Mouse (Mus musculus): ENCODE data around the gene Ptprn. TPM values are rescaled to one million over a fixed set of nuclear protein-coding genes. Genes with fewer than 3 reads are reported as not detected.

The Ptprn gene
- polyA plus RNA-seq, 1 experiment, result 172 TPM

DNA sequence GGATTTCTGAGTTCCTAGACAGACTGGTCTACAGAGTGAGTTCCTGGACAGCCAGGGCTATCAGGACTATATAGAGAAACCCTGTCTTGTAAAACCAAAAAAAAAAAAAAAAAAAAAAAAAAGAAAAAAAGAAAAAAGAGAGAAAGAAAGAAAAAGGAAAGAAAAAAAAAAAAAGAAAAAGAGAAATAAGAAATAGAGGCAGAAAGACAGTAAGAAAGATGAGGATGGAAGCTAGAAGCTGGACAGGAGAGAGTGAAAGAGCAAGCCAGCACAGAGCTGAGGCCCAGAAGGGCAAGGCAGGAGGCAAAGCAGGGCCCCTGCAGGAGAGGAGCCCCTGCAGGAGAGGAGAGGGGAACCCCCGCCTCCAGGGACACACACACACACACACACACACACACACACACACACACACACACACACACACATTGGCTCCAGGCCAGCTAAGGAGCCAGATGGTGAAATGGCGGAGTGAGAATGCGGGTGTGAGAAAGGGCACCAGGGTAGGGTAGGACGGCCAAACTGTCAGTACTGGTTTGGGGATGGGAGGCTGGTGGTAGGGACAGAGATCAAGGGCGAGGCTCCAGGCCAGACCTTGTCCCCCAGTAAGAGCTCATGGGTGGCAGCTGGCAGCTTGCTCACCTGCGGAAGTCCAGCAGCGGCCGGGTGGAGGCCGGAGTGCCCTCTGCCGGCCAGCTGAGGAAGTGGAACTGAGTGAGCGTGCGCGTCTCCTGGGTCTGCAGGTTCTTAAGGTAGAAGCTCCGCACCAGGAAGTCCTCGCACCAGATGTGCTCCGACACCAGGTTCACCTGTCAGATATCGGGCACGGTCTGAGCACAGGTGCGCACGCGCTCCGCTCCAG, 13.0 kb downstream of the Ptprn start:
- Histone ChIP-seq H3K4me3 (replicated peaks; ENCODE audit: insufficient read depth, low read depth, low read length) (peak overlapping the region; percentile 48), H3K27me3 (ENCODE audit: control insufficient read depth, insufficient read depth, low read length) (no peaks in the 10 kb centered on the region), H3K27ac (ENCODE audit: insufficient read depth, low read length) (peak overlapping the region; percentile 73), H3K4me1 (ENCODE audit: control insufficient read depth, insufficient read depth, low read length) (peaks cover 48% of the 10 kb centered on the region)
- TF ChIP-seq CTCF (IDR thresholded peaks at IDR 0.05; ENCODE audit: borderline replicate concordance, insufficient read depth, low read depth, low read length), result peak; percentile 82
- TF ChIP-seq POLR2A (IDR thresholded peaks at IDR 0.05; ENCODE audit: borderline replicate concordance, insufficient read depth, low read length), result 0 out of 2 replicates have a peak, but pooled peaks have one; percentile 30
- peak; percentile 88 to 90 for DNase-seq
- WGBS, result 4% methylated on average over 21 of the region's 22 CpGs

DNA sequence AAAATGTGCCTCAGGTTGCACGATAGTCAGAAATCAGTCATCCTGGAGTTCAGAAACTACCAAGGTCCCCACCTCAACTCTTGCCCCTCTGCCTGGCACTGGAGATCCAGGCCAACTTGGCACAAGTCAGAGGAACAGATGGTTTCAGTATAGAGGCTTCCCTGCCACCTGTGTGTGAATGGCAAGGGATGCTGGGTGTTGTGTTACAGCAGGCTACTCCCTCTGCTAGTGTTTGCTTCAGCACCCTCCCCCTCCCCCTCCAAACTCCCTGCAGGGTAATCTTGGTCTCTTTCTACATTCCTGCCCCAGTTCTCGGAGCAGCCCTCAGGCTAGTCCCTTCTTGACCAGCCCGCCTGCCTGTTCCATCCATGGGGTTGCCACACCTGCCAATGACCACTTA, 13.8 kb downstream of the Ptprn start:
- Histone ChIP-seq H3K27ac (ENCODE audit: insufficient read depth, low read length) (0 out of 2 replicates have a peak overlapping the region, but pooled peaks have one; percentile 38), H3K4me3 (replicated peaks; ENCODE audit: insufficient read depth, low read depth, low read length) (no peak overlapping the region), H3K27me3 (ENCODE audit: control insufficient read depth, insufficient read depth, low read length) (no peaks in the 10 kb centered on the region), H3K4me1 (ENCODE audit: control insufficient read depth, insufficient read depth, low read length) (peaks cover 48% of the 10 kb centered on the region)
- TF ChIP-seq CTCF (IDR thresholded peaks at IDR 0.05; ENCODE audit: borderline replicate concordance, insufficient read depth, low read depth, low read length), result no peak
- no peak for TF ChIP-seq POLR2A (IDR thresholded peaks at IDR 0.05; ENCODE audit: borderline replicate concordance, insufficient read depth, low read length)
- 15% methylated on average over 3 of the region's 3 CpGs for WGBS
- DNase-seq, result peak; percentile 75 to 85

DNA sequence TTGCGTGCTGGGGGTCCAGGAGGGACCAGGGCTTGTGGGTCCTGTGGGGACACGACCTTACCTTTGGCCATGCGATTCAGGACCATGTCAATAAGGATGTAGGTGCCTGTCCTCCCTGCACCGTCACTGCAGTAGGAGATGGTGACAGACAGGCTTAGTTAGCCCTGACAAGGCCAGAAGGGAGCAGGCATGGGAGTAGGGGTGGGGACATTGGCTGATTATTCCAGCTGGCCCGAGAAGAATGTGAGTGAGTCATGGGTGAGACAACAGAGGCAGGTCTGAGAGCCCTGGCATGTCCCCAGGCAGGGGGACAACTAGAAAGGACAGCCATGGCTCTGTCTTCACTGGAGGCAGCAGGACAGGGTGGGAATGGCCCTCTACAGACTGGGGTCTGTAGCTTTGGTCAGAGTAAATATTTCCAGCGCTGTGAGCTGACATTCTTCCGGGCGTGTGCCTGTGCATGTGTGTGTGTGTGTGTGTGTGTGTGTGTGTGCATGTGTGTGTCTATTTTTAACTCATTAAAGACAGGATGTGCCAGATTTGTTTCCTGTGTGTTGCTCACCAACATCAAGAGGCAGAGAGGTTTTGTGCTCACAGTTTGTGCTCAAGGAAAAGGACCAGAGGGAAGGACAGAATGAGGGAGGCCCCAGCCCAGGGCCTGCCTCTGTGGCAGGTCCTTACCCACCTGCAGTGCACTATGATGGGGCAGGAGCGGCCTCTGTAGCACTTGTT, 16.1 kb downstream of the Ptprn start:
- Histone ChIP-seq H3K4me1 (ENCODE audit: control insufficient read depth, insufficient read depth, low read length) (peaks cover 43% of the 10 kb centered on the region), H3K27ac (ENCODE audit: insufficient read depth, low read length) (peak overlapping the region; percentile 64), H3K4me3 (replicated peaks; ENCODE audit: insufficient read depth, low read depth, low read length) (no peak overlapping the region), H3K27me3 (ENCODE audit: control insufficient read depth, insufficient read depth, low read length) (no peaks in the 10 kb centered on the region)
- DNase-seq, result peak; percentile 68 to 85
- WGBS, result 25% methylated on average over 9 of the region's 9 CpGs
- TF ChIP-seq POLR2A (IDR thresholded peaks at IDR 0.05; ENCODE audit: borderline replicate concordance, insufficient read depth, low read length) (no peak), CTCF (IDR thresholded peaks at IDR 0.05; ENCODE audit: borderline replicate concordance, insufficient read depth, low read depth, low read length) (no peak)

DNA sequence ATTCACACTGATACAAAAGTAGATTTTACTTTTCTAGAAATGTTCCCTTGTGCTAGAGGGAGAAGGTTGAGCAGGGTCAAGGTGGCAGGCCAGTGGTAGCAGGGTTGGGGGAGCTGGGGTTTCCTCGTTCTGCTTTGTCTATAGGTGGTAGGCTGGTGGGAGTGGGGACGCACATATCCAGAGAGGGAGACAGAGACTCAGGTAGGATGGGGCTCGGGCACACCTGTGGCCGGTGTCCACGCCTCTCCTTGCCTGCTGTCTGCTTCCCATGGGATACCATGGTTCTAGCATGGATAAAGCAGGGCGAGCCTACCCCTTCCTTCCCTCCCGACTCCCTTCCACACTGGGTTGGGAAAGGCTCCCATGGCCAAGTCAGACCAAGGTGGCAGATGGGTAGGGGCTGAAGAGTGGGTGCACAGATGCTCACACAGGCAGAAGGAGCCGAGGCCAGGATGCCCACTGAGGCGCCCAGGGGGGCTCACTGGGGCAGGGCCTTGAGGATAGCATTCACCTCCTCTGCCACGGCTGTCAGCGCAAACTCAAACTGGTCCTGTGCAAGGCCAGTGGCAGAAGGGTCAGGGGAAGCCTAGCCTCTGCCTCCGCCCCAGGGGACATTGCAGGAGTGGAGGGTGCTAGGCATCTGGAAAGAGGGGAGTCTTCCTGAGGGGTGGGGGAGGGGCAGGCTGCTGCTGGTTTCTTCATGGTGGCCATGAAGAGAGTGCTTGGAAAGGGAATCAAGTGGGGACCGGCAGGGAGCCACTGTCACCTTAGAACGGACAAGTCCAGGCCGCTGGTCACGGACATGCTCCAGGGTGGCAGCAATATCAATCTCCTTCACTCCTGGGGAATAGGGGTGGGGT, 17.0 kb downstream of the Ptprn start:
- WGBS, result 64% methylated on average over 16 of the region's 16 CpGs
- DNase-seq, result no peak
- TF ChIP-seq POLR2A (IDR thresholded peaks at IDR 0.05; ENCODE audit: borderline replicate concordance, insufficient read depth, low read length), result no peak
- TF ChIP-seq CTCF (IDR thresholded peaks at IDR 0.05; ENCODE audit: borderline replicate concordance, insufficient read depth, low read depth, low read length), result no peak
- H3K4me3 ChIP-seq (replicated peaks; ENCODE audit: insufficient read depth, low read depth, low read length), result no peak overlapping the region
- peaks cover 40% of the 10 kb centered on the region for H3K4me1 ChIP-seq (ENCODE audit: control insufficient read depth, insufficient read depth, low read length)
- H3K27me3 ChIP-seq (ENCODE audit: control insufficient read depth, insufficient read depth, low read length), result no peaks in the 10 kb centered on the region
- peak overlapping the region; percentile 64; the same call in 1 of the 2 replicates for H3K27ac ChIP-seq (ENCODE audit: insufficient read depth, low read length)

DNA sequence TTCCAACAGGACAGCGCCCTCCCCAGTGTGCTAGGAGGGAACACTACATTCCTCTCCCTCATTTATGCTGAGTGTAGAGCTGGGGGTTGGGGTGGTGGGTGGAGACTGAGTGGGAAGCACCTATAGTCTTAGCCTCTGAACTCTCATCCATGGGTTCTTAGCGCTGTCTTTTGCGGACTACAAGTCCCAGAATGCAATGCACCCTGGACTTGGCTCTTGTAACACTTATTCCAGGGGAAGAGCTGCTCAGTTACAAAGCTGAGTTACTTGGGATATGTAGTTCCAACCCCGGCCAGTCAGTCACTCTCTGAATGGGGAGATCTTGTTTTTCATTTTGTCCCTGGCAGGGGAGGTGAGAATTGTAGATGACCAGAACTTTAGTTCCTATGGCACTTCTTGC, 19.5 kb downstream of the Ptprn start:
- 18% methylated on average over 4 of the region's 4 CpGs for WGBS
- H3K27ac ChIP-seq (ENCODE audit: insufficient read depth, low read length), result no peak overlapping the region
- DNase-seq, result peak; percentile 58 to 63
- no peak overlapping the region for H3K4me3 ChIP-seq (replicated peaks; ENCODE audit: insufficient read depth, low read depth, low read length)
- TF ChIP-seq CTCF (IDR thresholded peaks at IDR 0.05; ENCODE audit: borderline replicate concordance, insufficient read depth, low read depth, low read length), result no peak
- TF ChIP-seq POLR2A (IDR thresholded peaks at IDR 0.05; ENCODE audit: borderline replicate concordance, insufficient read depth, low read length), result no peak
- peaks cover 26% of the 10 kb centered on the region for H3K4me1 ChIP-seq (ENCODE audit: control insufficient read depth, insufficient read depth, low read length)
- H3K27me3 ChIP-seq (ENCODE audit: control insufficient read depth, insufficient read depth, low read length), result no peaks in the 10 kb centered on the region

DNA sequence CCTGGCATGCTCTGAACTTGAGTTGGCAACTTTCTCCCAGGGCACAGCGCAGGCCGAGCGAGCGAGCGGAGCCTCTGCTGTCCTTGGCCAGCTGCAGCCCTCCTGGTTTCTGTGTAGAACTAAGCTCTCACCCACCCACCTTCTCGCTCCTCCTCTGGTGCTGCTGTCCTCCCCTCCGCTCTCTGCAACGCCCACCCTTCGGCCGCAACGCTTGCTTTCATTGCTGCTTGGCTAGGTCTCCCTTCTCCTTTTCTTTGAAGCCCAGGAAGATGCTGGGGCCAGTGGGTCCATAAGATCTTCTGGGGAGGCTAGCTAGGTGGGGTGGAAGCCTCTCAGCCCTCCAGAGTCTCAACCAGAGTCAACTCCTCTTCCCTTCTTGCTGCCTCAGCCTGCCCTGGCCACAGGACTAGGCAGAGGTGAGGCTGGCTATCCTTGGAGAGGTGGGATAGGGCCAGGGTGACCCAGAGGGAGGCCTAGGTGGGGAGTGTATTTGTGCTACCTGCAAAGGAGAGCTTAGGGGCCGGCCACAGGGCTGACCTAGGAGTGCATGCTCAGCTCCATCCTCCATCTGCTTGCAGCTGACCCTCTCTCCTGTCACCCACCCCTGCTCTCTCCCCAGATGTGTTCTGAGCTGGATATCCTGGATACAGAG, 20.0 kb downstream of the Ptprn start:
- 78% methylated on average over 12 of the region's 12 CpGs for WGBS
- no peak overlapping the region for H3K4me3 ChIP-seq (replicated peaks; ENCODE audit: insufficient read depth, low read depth, low read length)
- no peak overlapping the region for H3K27ac ChIP-seq (ENCODE audit: insufficient read depth, low read length)
- no peaks in the 10 kb centered on the region for H3K27me3 ChIP-seq (ENCODE audit: control insufficient read depth, insufficient read depth, low read length)
- peaks cover 31% of the 10 kb centered on the region for H3K4me1 ChIP-seq (ENCODE audit: control insufficient read depth, insufficient read depth, low read length)
- DNase-seq, result no peak
- no peak for TF ChIP-seq POLR2A (IDR thresholded peaks at IDR 0.05; ENCODE audit: borderline replicate concordance, insufficient read depth, low read length)
- TF ChIP-seq CTCF (IDR thresholded peaks at IDR 0.05; ENCODE audit: borderline replicate concordance, insufficient read depth, low read depth, low read length), result no peak

DNA sequence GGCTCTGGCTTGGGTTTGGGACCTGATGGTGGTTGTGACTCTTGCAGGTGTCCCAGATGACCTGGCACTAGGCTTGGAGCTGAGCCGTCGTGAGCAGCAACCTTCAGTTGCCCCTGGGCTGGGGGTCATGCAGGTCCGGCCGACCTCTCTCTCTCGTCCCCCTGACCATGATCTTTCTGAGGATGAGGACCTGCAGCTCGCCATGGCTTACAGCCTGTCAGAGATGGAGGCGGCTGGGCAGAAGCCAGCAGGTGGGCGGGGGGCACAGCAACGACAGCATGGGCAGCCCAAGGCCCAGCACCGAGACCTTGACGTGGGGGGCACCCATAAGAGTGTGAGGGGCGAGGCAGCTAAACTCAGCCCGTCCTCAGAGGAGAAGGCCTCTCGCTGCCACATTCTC, 20.9 kb downstream of the Ptprn start:
- WGBS, result 85% methylated on average over 14 of the region's 14 CpGs
- H3K4me1 ChIP-seq (ENCODE audit: control insufficient read depth, insufficient read depth, low read length), result peaks cover 35% of the 10 kb centered on the region
- H3K27me3 ChIP-seq (ENCODE audit: control insufficient read depth, insufficient read depth, low read length), result no peaks in the 10 kb centered on the region
- no peak for DNase-seq
- H3K4me3 ChIP-seq (replicated peaks; ENCODE audit: insufficient read depth, low read depth, low read length), result no peak overlapping the region
- TF ChIP-seq CTCF (IDR thresholded peaks at IDR 0.05; ENCODE audit: borderline replicate concordance, insufficient read depth, low read depth, low read length) (no peak), POLR2A (IDR thresholded peaks at IDR 0.05; ENCODE audit: borderline replicate concordance, insufficient read depth, low read length) (no peak)
- H3K27ac ChIP-seq (ENCODE audit: insufficient read depth, low read length), result no peak overlapping the region

All from cerebellum, adult 2 months (tissue).